Mouse (Mus musculus): Measurements from ENCODE around the gene Mcm6.
"Not testable (repeated sequence)": the region's sequence is repeated elsewhere in the genome, so short reads cannot be mapped to it uniquely, and the experiment has no call there.

The Mcm6 gene

GRCm38 (mm10) chr1:128328218-128328617, 31.2 kb downstream of the Mcm6 start, which contains the start of gene Lct:
Gene Lct, minus strand, starts transcription at chr1:128328318.
- DNase-seq = no peak

DNA sequence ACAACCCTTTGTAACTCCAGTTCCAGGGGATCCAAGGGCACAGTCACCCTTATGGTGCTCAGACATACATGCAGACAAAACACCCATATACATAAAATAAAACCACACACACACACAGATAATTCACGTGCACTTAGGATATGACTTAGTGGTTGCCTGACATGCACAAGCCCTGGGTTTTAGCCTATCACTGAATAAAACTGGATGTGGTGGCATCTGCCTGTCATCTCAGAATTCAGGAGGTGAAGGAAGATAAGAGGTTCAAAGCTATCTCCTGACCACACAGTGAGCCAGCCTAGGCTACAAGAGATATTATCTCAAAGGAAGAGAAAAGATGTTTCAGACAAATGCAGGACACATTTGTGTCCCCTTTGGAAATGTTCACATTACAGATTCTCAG, 32.3 kb downstream of the Mcm6 start:
- no peak for DNase-seq

- no peak for DNase-seq
These were observed 34.7 kb downstream of the Mcm6 start for GRCm38 (mm10) chr1:128324776-128325175.

DNA sequence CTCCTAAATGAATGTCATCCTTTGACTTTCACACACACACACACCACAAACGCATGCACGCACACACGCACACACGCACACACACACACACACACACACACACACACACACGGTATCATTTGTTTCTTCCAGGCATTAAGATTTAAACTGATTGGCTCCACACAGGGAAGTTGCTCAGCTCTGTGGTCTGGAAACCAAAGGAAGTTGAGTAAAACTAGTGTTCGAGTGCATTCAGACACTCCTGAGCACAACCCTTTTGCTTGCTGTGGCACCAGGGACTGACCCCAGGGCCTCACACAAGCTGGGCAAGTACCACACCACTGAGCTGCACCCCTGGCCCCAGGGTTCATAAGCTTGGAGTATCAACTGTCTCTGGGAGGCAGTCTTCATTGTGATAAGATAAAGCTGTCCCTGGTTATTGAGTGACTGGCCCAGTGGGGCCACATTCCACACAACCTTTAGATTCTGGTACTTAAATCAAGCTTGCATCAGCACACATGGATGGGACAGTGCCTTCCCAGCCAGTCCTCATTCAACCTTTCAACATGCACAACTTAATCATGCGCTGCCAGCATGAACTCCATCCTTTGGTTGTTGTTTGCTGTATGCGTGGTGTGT, 36.3 kb downstream of the Mcm6 start:
- DNase-seq = no peak

DNA sequence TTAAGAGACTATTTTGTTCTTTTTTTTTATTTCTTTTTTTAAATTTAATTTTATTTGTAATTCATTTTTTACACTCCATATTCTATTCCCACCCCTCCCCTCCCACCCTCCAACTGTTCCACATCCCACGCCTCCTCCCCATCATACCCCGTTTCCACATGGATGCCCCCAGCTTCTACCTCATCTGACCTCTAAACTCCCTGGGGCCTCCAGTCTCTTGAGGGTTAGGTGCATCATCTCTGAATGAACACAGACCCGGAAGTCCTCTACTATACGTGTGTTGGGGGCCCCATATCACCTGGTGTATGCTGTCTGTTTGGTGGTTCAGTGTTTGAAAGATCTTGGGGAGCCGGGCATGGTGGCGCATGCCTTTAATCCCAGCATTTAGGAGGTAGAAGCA, 40.2 kb downstream of the Mcm6 start:
- not testable (repeated sequence) for DNase-seq

GRCm38 (mm10) chr1:128314665-128315064, 44.8 kb downstream of the Mcm6 start:
- no peak for DNase-seq

DNA sequence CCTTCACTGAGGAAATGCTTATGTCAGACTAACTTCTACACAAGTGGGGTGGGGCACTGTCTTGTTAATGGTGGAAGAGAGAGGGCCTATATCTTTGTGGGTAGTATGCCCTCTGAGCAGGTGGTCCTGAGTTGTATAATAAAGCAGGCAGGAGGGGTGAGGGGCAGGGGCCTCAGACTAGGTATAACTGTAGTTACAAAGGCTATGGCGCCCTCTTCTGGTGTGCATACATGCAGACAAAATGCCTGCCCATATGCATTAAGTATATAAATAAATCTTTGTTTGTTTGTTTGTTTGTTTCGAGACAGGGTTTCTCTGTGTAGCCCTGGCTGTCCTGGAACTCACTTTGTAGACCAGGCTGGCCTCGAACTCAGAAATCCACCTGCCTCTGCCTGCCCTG, 50.4 kb downstream of the Mcm6 start:
- no peak for DNase-seq

DNA sequence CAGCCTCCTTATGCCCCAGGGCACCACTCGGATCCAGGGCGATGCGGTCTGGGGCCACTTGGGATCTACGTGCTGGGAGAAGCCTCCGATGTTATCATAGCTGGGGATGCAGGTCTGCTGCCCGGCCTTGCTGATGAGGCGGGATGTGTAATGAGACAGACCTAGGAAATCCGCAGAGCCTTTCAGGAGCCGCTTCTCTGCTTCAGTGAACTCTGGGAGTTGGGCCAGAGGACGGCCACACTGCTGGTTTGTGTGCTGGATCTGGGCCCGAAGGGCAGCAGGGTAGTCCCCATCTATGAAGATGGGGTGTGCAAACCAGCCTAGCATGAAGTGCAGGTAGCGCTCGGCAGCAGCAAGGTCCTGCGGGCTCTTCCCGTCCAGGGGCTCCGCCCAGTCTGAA, 55.6 kb downstream of the Mcm6 start:
- no peak for DNase-seq

GRCm38 (mm10) chr1:128295717-128296528, 63.5 kb downstream of the Mcm6 start:
- DNase-seq = no peak

GRCm38 (mm10) chr1:128295296-128295695, 64.2 kb downstream of the Mcm6 start:
- no peak for DNase-seq

DNA sequence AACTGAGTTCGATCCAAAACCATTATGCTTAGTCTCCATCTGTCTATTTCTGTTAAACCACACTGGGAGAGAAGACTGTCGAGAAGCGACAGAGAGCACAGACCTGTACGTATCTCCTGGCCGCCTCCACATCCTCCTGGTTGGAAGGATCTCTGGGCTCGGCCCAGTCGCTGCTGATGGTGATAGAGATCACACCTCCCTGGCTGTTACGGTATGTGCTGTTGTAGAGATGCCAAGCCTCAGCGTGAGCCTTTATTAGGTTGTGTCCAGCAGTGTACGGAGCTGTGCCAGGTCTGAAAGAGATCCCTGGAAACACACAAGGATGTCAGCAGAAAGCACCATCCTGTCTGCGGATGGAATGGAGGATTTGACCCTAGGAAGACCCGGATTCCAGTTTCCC, 65.9 kb downstream of the Mcm6 start:
- no peak for DNase-seq

GRCm38 (mm10) chr1:128290295-128290694, 69.2 kb downstream of the Mcm6 start:
- no peak for DNase-seq

DNA sequence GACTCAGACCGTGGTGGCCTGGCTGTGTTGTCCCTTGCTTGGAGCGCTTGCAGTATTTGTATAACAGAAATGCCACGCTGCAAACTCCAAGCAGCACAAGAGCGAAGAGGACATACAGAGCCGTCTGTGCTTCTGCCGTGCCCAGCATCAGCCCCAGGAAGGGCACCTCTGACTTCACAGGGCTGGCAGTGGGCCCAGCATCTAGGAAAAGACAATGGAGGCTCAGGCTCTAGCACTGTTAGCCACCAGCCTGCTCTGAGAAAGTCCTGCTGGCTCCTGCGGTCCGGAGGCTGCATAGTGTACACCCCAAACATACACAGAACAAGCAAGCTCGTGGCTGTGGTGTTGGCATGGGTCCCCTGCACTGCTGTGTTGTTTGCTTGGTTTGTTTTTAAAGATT, 74.3 kb downstream of the Mcm6 start:
- DNase-seq = no peak

GRCm38 (mm10) chr1:128284157-128284690, 75.2 kb downstream of the Mcm6 start:
- no peak for DNase-seq

- no peak for DNase-seq
These were observed 76.5 kb downstream of the Mcm6 start for GRCm38 (mm10) chr1:128282924-128283323.

DNA sequence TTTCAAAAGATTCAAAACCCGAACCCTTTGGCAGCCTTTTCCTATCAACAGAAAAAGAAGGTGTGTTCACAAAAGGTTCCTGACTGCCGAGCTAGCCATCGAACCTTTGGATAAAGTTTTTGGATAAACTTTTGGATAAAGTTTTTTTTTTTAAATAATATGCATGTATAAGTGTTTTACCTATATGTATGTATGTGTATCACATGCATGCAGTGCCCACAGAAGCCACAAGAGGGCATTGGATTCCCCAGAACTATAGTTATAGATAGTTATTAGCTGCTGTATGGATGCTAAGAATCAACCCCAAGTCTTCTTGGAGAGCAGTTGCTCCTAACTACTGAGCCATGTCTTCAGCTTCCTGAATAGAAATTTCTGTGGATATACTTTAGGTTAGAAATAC, 77.7 kb downstream of the Mcm6 start:
- DNase-seq = no peak
